Mouse (Mus musculus): Measurements from ENCODE around the gene Wwox. TPM values are rescaled to one million over a fixed set of nuclear protein-coding genes. Genes with fewer than 3 reads are reported as not detected.

Wwox gene
- polyA plus RNA-seq, 1 experiment from 2014 or later, result 3.5 TPM

DNA sequence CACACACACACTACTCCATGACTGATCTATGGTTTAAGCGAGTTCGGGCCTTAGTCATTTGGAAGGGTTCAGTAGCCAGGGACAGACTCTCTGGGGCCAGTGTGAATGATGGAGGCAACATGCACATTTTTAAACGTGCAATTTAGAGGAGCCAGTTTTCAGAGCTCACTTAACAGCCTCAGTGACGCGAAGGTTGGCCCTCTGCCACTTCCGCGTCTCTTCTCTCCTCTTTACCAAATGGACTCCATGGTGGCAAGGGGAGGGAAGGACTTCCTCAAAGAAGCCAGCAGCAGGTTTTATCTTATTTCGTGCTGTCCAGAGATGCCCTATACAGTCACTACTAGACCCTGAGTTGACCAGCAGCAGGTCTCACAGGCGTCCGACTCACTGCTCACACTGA, 547.5 kb downstream of the Wwox start:
- H3K27ac ChIP-seq (ENCODE audit: low read length), result no peak overlapping the region
- H3K9me3 ChIP-seq (replicated peaks; ENCODE audit: control insufficient read depth, low read length), result no peaks in the 10 kb centered on the region
- no peaks in the 10 kb centered on the region for H3K4me1 ChIP-seq (ENCODE audit: control insufficient read depth, low read depth, low read length)
- no peak for ATAC-seq (ENCODE audit: low read depth)
- H3K36me3 ChIP-seq (ENCODE audit: control insufficient read depth, insufficient read depth), result no peaks in the 10 kb centered on the region
- no peak overlapping the region for H3K9ac ChIP-seq (ENCODE audit: low read depth, low read length)
- WGBS (ENCODE audit: insufficient replicate concordance), result 71% methylated on average over 10 of the region's 10 CpGs
- no peaks in the 10 kb centered on the region for H3K27me3 ChIP-seq (ENCODE audit: control insufficient read depth, insufficient read depth, low read depth, low read length)
- no peak overlapping the region for H3K4me3 ChIP-seq (ENCODE audit: low read depth, low read length)
- no peak overlapping the region for H3K4me2 ChIP-seq (ENCODE audit: low read depth, low read length)

DNA sequence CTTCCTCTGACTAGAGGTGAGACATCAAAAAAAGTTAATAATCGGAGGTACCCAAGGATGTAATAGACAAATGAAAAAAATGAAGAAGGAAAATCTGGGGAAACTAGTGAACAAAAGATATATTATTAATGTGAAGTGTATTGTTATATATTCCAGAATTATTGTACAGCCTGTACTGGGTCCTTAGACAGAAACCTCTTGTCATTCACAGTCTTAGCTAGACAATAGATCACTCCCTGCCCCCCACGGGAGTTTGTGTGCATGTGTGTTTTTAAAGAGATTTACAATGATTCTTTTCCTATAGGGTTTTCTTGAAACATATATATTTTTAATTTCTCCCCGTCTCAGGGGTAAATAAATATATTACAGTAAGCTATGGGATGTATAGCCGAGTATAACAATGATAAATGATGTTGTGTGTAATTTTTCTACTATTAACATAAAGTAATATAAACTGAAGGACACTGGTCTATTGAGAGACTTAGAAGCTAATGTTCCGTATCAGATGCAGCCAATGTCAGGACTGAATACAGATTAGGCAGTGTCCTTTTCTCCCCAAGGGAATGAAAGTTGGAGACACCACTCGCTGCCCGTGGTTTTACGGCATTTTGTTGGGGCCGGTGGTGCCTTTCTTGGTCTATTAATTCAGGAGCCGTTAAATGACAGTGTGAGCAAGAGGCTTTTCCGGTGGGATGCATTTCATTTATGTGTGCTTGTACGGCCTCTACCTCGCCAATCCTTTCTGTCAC, 551.6 kb downstream of the Wwox start:
- Histone ChIP-seq H3K4me1 (ENCODE audit: control insufficient read depth, low read depth, low read length) (no peaks in the 10 kb centered on the region), H3K36me3 (ENCODE audit: control insufficient read depth, insufficient read depth) (no peaks in the 10 kb centered on the region), H3K9me3 (replicated peaks; ENCODE audit: control insufficient read depth, low read length) (no peaks in the 10 kb centered on the region), H3K27ac (ENCODE audit: low read length) (no peak overlapping the region), H3K4me3 (ENCODE audit: low read depth, low read length) (no peak overlapping the region), H3K4me2 (ENCODE audit: low read depth, low read length) (no peak overlapping the region), H3K9ac (ENCODE audit: low read depth, low read length) (no peak overlapping the region), H3K27me3 (ENCODE audit: control insufficient read depth, insufficient read depth, low read depth, low read length) (no peaks in the 10 kb centered on the region)
- 65% methylated on average over 13 of the region's 13 CpGs for WGBS (ENCODE audit: insufficient replicate concordance)
- ATAC-seq (ENCODE audit: low read depth), result no peak

DNA sequence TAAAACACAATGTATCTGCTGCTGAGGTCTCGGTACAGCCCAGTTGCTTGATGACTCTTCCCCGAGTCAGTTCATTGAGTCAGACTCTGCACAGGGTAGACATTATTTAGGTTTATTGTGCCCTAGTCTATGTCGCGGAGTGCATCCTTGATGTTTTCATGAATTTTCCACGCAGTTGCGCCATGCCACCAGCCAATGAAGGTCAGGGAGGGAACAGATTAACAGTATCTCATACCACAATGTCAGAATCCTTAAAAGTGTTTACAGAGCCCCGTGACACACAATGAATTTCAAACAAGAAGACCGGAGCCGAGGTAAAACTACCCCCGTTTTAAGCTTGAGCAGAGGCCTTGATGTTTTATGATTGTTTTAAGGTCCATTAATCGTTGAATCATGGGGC, 561.3 kb downstream of the Wwox start:
- no peak for ATAC-seq (ENCODE audit: low read depth)
- Histone ChIP-seq H3K27ac (ENCODE audit: low read length) (no peak overlapping the region), H3K4me2 (ENCODE audit: low read depth, low read length) (no peak overlapping the region), H3K36me3 (ENCODE audit: control insufficient read depth, insufficient read depth) (no peaks in the 10 kb centered on the region), H3K9me3 (replicated peaks; ENCODE audit: control insufficient read depth, low read length) (no peaks in the 10 kb centered on the region), H3K4me1 (ENCODE audit: control insufficient read depth, low read depth, low read length) (no peaks in the 10 kb centered on the region), H3K9ac (ENCODE audit: low read depth, low read length) (no peak overlapping the region), H3K27me3 (ENCODE audit: control insufficient read depth, insufficient read depth, low read depth, low read length) (no peaks in the 10 kb centered on the region), H3K4me3 (ENCODE audit: low read depth, low read length) (no peak overlapping the region)
- WGBS (ENCODE audit: insufficient replicate concordance), result 82% methylated on average over 11 of the region's 11 CpGs

DNA sequence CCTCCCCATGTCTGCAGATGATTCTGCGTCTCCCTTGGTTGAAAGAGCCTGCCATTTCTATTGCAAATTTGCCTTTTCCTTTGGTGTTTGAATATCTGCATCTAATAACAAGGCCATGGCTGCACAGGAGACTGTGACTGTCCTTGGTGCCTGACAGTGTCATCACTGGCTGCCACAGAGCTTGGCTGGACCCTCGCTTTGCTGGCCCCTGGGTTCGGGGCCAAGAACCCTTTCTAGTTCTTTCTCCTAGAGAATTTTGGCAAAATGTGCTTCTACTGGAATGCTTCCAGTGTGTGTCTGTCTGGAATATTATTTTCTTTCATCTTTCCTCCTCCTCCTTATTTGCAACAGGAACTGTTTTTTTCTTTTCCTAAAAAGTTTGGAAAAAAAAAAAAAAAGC, 565.6 kb downstream of the Wwox start:
- Histone ChIP-seq H3K36me3 (ENCODE audit: control insufficient read depth, insufficient read depth) (no peaks in the 10 kb centered on the region), H3K27ac (ENCODE audit: low read length) (no peak overlapping the region), H3K4me2 (ENCODE audit: low read depth, low read length) (no peak overlapping the region), H3K4me3 (ENCODE audit: low read depth, low read length) (no peak overlapping the region), H3K4me1 (ENCODE audit: control insufficient read depth, low read depth, low read length) (no peaks in the 10 kb centered on the region), H3K27me3 (ENCODE audit: control insufficient read depth, insufficient read depth, low read depth, low read length) (no peaks in the 10 kb centered on the region), H3K9ac (ENCODE audit: low read depth, low read length) (no peak overlapping the region), H3K9me3 (replicated peaks; ENCODE audit: control insufficient read depth, low read length) (no peaks in the 10 kb centered on the region)
- WGBS (ENCODE audit: insufficient replicate concordance), result 55% methylated on average over 3 of the region's 3 CpGs
- no peak for ATAC-seq (ENCODE audit: low read depth)

DNA sequence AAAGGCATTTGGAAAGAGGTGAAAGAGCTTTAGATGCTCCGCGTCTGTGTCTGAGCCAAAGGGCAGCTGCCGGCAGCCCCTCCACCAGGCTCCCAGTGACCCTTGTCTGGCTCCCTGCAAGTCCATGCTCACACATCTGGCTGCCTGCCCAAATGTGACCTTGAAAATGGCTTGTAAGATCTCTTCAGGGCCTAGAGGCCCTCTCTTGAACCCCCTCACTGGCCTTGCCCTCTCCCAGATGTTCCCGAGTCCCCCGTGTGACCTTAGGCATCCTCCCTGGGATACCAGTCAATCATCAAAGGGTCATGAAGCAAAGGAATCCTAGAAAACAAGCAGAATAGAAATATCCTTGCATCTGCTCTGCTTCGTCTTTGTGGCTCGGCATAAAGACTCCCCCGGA, 567.1 kb downstream of the Wwox start:
- H3K9ac ChIP-seq (ENCODE audit: low read depth, low read length), result no peak overlapping the region
- H3K4me1 ChIP-seq (ENCODE audit: control insufficient read depth, low read depth, low read length), result no peaks in the 10 kb centered on the region
- H3K4me2 ChIP-seq (ENCODE audit: low read depth, low read length), result no peak overlapping the region
- ATAC-seq (ENCODE audit: low read depth), result no peak
- no peak overlapping the region for H3K4me3 ChIP-seq (ENCODE audit: low read depth, low read length)
- no peaks in the 10 kb centered on the region for H3K36me3 ChIP-seq (ENCODE audit: control insufficient read depth, insufficient read depth)
- WGBS (ENCODE audit: insufficient replicate concordance), result 76% methylated on average over 8 of the region's 8 CpGs
- H3K27ac ChIP-seq (ENCODE audit: low read length), result no peak overlapping the region
- no peaks in the 10 kb centered on the region for H3K9me3 ChIP-seq (replicated peaks; ENCODE audit: control insufficient read depth, low read length)
- no peaks in the 10 kb centered on the region for H3K27me3 ChIP-seq (ENCODE audit: control insufficient read depth, insufficient read depth, low read depth, low read length)

DNA sequence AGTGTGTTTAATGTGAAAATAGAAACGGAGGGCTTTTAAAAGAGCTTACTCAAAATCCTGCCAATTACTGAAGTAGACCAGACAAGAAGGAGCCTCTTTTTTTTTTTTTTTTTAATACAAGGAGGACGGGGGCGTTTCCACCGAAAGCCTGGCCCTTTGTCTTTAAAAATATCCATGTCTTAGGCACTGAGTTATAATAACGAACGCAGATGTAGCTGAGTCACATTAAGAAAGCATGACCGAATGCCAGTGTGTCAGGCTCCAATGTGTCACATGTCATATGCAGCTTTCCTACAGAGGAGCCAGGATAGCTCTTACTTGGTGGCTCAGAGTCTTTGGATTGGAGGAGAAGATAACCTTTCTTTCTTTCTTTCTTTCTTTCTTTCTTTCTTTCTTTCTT, 567.8 kb downstream of the Wwox start:
- ATAC-seq (ENCODE audit: low read depth), result no peak
- H3K4me2 ChIP-seq (ENCODE audit: low read depth, low read length), result no peak overlapping the region
- no peaks in the 10 kb centered on the region for H3K27me3 ChIP-seq (ENCODE audit: control insufficient read depth, insufficient read depth, low read depth, low read length)
- no peaks in the 10 kb centered on the region for H3K9me3 ChIP-seq (replicated peaks; ENCODE audit: control insufficient read depth, low read length)
- no peaks in the 10 kb centered on the region for H3K36me3 ChIP-seq (ENCODE audit: control insufficient read depth, insufficient read depth)
- no peak overlapping the region for H3K4me3 ChIP-seq (ENCODE audit: low read depth, low read length)
- H3K9ac ChIP-seq (ENCODE audit: low read depth, low read length), result no peak overlapping the region
- WGBS (ENCODE audit: insufficient replicate concordance), result 63% methylated on average over 7 of the region's 7 CpGs
- H3K4me1 ChIP-seq (ENCODE audit: control insufficient read depth, low read depth, low read length), result no peaks in the 10 kb centered on the region
- H3K27ac ChIP-seq (ENCODE audit: low read length), result no peak overlapping the region

DNA sequence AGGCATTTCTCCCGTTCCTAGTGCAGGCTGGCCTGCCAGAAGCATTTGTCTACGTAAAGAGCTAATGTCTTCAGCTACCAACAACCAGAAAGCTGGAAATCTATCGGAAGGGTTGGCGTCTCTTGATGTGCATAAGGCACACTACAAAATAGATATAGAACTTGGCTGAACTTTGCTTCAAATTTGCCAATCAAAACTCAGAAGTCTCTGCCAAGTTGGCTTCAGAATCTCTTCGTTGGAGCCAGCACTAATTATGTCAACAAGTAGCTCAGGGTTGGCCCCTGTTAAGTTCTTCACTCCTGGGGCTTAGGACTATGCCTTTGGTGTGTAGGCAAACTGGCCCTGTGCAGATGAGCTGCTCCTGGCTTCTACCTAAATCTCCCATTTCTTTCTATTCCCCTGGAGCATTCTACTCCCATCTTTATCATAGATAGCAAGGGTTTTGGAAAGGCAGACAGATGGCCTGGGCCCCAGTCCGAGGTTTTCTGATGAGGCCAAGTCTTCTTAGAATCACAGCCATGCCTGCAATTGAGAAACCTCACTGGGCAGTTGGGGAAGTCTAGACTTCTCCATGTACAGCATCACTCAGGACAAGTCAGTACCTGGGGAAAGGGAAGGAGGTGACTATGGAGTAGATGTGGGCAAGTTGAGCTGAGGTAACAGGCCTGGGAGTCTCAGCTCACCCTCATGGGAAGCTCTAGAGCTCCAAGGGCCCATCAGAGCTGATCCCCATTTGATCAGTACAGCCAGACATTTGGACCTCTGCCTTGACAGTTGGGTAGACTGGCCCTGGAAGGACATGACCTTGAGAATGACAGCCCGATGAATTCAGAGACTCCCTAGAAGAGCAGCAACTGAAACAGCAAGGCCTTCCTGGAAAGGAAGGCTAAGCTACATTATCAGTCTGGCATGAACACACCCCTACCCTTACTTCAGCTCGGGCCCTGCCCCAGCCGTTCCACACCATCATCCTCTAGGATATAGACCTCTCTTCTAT, 569.5 kb downstream of the Wwox start:
- no peaks in the 10 kb centered on the region for H3K36me3 ChIP-seq (ENCODE audit: control insufficient read depth, insufficient read depth)
- no peaks in the 10 kb centered on the region for H3K4me1 ChIP-seq (ENCODE audit: control insufficient read depth, low read depth, low read length)
- H3K4me3 ChIP-seq (ENCODE audit: low read depth, low read length), result no peak overlapping the region
- no peak overlapping the region for H3K9ac ChIP-seq (ENCODE audit: low read depth, low read length)
- H3K27ac ChIP-seq (ENCODE audit: low read length), result no peak overlapping the region
- H3K4me2 ChIP-seq (ENCODE audit: low read depth, low read length), result no peak overlapping the region
- H3K9me3 ChIP-seq (replicated peaks; ENCODE audit: control insufficient read depth, low read length), result no peaks in the 10 kb centered on the region
- no peaks in the 10 kb centered on the region for H3K27me3 ChIP-seq (ENCODE audit: control insufficient read depth, insufficient read depth, low read depth, low read length)
- 55% methylated on average over 9 of the region's 9 CpGs for WGBS (ENCODE audit: insufficient replicate concordance)
- no peak for ATAC-seq (ENCODE audit: low read depth)

DNA sequence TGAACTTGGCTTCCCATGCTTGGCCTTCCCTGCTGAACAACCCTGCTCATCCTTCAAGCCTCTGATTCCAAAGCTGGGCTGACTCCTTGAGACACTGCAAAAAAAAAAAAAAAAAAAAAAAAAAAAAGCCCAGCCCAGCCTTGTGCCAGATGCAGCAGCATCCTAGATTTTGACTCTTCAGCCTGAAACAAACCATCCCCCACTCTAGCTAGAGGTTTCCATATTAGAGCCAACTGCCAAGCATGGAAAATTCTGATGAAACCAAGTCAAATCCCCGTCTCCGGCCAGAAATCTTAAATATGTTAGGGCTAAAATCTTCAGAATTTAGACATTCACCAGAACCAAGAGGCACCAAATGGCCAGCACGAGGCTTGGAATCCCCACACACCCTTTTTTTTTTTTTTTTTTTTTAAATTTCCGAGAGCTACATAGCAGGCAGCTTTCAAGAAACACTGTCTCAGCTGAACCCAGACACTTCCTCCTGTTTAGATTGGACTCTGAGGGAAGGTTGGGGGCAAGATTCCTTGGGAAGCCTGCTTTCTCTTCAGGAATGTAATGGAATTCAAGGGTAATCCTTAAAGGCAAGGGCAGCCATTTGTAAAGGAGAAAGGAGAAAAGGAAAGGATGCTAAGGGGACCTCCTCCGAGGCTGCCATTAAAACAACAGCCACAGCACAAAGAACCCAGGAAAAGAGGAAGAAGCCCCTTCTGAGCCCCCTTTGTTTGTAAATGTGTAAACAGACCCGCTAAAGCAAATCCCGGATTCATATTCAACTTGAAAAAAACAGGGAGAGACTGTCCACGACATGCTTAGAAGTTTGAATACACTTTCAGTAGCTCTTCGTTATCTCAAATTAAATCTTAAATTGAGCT, 570.7 kb downstream of the Wwox start:
- Histone ChIP-seq H3K36me3 (ENCODE audit: control insufficient read depth, insufficient read depth) (no peaks in the 10 kb centered on the region), H3K4me1 (ENCODE audit: control insufficient read depth, low read depth, low read length) (no peaks in the 10 kb centered on the region), H3K4me2 (ENCODE audit: low read depth, low read length) (no peak overlapping the region), H3K4me3 (ENCODE audit: low read depth, low read length) (no peak overlapping the region), H3K9me3 (replicated peaks; ENCODE audit: control insufficient read depth, low read length) (no peaks in the 10 kb centered on the region), H3K27ac (ENCODE audit: low read length) (no peak overlapping the region), H3K9ac (ENCODE audit: low read depth, low read length) (no peak overlapping the region), H3K27me3 (ENCODE audit: control insufficient read depth, insufficient read depth, low read depth, low read length) (no peaks in the 10 kb centered on the region)
- ATAC-seq (ENCODE audit: low read depth), result no peak
- 33% methylated on average over 9 of the region's 9 CpGs for WGBS (ENCODE audit: insufficient replicate concordance)
